Mouse (Mus musculus) adrenal gland, adult 8-10 months (tissue): ENCODE results near the gene Clasp2. TPM values are rescaled to one million over a fixed set of nuclear protein-coding genes. Genes with fewer than 3 reads are reported as not detected.
"Not testable (repeated sequence)": the region's sequence is repeated elsewhere in the genome, so short reads cannot be mapped to it uniquely, and the experiment has no call there.

Experiments used
- DNase-seq: peaks from one replicate; pipeline ENCODE4 v3.0.0; 2022
- total RNA-seq, 4 experiments: library from RNA; stranded (reverse); gene quantifications; 2 replicates each; pipeline ENCODE4 v1.2.4; 2022

The Clasp2 gene
- total RNA-seq, 4 experiments from 2014 or later = 122 to 289 (median 183) TPM

GRCm38 (mm10) chr9:113822150-113822549 is 80.9 kb downstream of the Clasp2 start:
- DNase-seq = no peak

GRCm38 (mm10) chr9:113828719-113829118 is 87.4 kb downstream of the Clasp2 start:
- no peak for DNase-seq

GRCm38 (mm10) chr9:113830219-113830618 is 88.9 kb downstream of the Clasp2 start:
- no peak for DNase-seq

- DNase-seq = no peak
These were observed 92.2 kb downstream of the Clasp2 start for GRCm38 (mm10) chr9:113833481-113833880.

GRCm38 (mm10) chr9:113837001-113837400 is 95.7 kb downstream of the Clasp2 start:
- DNase-seq = no peak

GRCm38 (mm10) chr9:113837461-113837860 is 96.2 kb downstream of the Clasp2 start:
- DNase-seq = no peak

GRCm38 (mm10) chr9:113844029-113844428 is 102.8 kb downstream of the Clasp2 start:
- no peak for DNase-seq

- no peak for DNase-seq
These were observed 114.2 kb downstream of the Clasp2 start for GRCm38 (mm10) chr9:113855441-113855840.

GRCm38 (mm10) chr9:113857281-113857928 is 116.1 kb downstream of the Clasp2 start:
- DNase-seq = no peak

GRCm38 (mm10) chr9:113857929-113858440 is 116.7 kb downstream of the Clasp2 start:
- no peak for DNase-seq

- DNase-seq = peak; percentile 77
These were observed 118.1 kb downstream of the Clasp2 start for GRCm38 (mm10) chr9:113859420-113859819.

- no peak for DNase-seq
These were observed 122.2 kb downstream of the Clasp2 start for GRCm38 (mm10) chr9:113863370-113863999.

- DNase-seq = no peak
These were observed 126.7 kb downstream of the Clasp2 start for GRCm38 (mm10) chr9:113867951-113868350.

- no peak for DNase-seq
These were observed 153.6 kb downstream of the Clasp2 start for GRCm38 (mm10) chr9:113894903-113895302.

GRCm38 (mm10) chr9:113903136-113903535 is 161.9 kb downstream of the Clasp2 start:
- DNase-seq = no peak

- not testable (repeated sequence) for DNase-seq
These were observed 163.0 kb downstream of the Clasp2 start for GRCm38 (mm10) chr9:113904315-113904714.

- no peak for DNase-seq
These were observed 174.5 kb downstream of the Clasp2 start for GRCm38 (mm10) chr9:113915789-113916188.

GRCm38 (mm10) chr9:113922677-113923076 is 181.4 kb downstream of the Clasp2 start:
- no peak for DNase-seq

GRCm38 (mm10) chr9:113924883-113925282 is 183.6 kb downstream of the Clasp2 start:
- DNase-seq = no peak

- DNase-seq = no peak
These were observed 187.3 kb downstream of the Clasp2 start for GRCm38 (mm10) chr9:113928591-113928990.

- no peak for DNase-seq
These were observed 188.4 kb downstream of the Clasp2 start for GRCm38 (mm10) chr9:113929676-113930075.

GRCm38 (mm10) chr9:113930534-113931374 is 189.5 kb downstream of the Clasp2 start, which contains the start of gene Ubp1:
Gene Ubp1, plus strand, starts transcription at chr9:113930934.
- peak; percentile 98 for DNase-seq
